Comparison of ENCODE assay signal across 28 mouse cellular contexts in genomic region chr15:80969371-80969770, GRCm38 (mm10).
"Had no signal": no experiment of that assay in that cellular context is flagged by ENCODE, and none has a peak within 500 bp of the region (broad histone marks: within the 10 kb centered on the region; RNA-seq: fewer than 3 reads in every experiment).

No protein-coding gene starts in this region.

- H3K27ac ChIP-seq: embryonic facial prominence, embryonic 10.5 days; embryonic facial prominence, embryonic 12.5 days; embryonic facial prominence, embryonic 13.5 days; embryonic facial prominence, embryonic 15.5 days; forebrain, embryonic 10.5 days; forebrain, embryonic 12.5 days; forebrain, embryonic 13.5 days; forebrain, embryonic 15.5 days; gastrocnemius, adult 2 months; heart, adult 2 months had no signal

- H3K9me3 ChIP-seq: embryonic facial prominence, embryonic 10.5 days; embryonic facial prominence, embryonic 12.5 days; embryonic facial prominence, embryonic 13.5 days; embryonic facial prominence, embryonic 15.5 days; forebrain, embryonic 10.5 days; forebrain, embryonic 12.5 days; forebrain, embryonic 13.5 days; forebrain, embryonic 15.5 days had no signal

- H3K4me2 ChIP-seq: embryonic facial prominence, embryonic 12.5 days; embryonic facial prominence, embryonic 13.5 days; embryonic facial prominence, embryonic 15.5 days; forebrain, embryonic 12.5 days; forebrain, embryonic 13.5 days; forebrain, embryonic 15.5 days had no signal

- H3K4me3 ChIP-seq: embryonic facial prominence, embryonic 10.5 days; embryonic facial prominence, embryonic 12.5 days; embryonic facial prominence, embryonic 13.5 days; embryonic facial prominence, embryonic 15.5 days; erythroblast, embryonic 14.5 days; forebrain, embryonic 10.5 days; forebrain, embryonic 12.5 days; forebrain, embryonic 13.5 days; forebrain, embryonic 15.5 days; gastrocnemius, adult 2 months; heart, adult 2 months had no signal

- DNase-seq: cerebellum, adult 8-10 months; cerebellum, adult 9-10 months; cerebellum, adult 9-11 months; cerebellum, postnatal 10 days; cerebellum, postnatal 14 days; cerebellum, postnatal 25 days; cerebellum, postnatal 36 days; embryo, embryonic 11 days; forebrain, postnatal 0 days; gastrocnemius, adult 2 months; gastrocnemius, postnatal 10 days; gastrocnemius, postnatal 14 days; gastrocnemius, postnatal 25 days; gastrocnemius, postnatal 36 days; heart, adult 11 months; heart, adult 18-20 months; heart, adult 2 months had no signal

- H3K9ac ChIP-seq: embryonic facial prominence, embryonic 12.5 days; embryonic facial prominence, embryonic 13.5 days; embryonic facial prominence, embryonic 15.5 days; forebrain, embryonic 12.5 days; forebrain, embryonic 13.5 days; forebrain, embryonic 15.5 days; forebrain, postnatal 0 days had no signal

- H3K27me3 ChIP-seq: embryonic facial prominence, embryonic 12.5 days; embryonic facial prominence, embryonic 13.5 days; embryonic facial prominence, embryonic 15.5 days; forebrain, embryonic 12.5 days; forebrain, embryonic 13.5 days; forebrain, embryonic 15.5 days had no signal

- H3K4me1 ChIP-seq: embryonic facial prominence, embryonic 10.5 days; embryonic facial prominence, embryonic 12.5 days; embryonic facial prominence, embryonic 13.5 days; embryonic facial prominence, embryonic 15.5 days; forebrain, embryonic 10.5 days; forebrain, embryonic 12.5 days; forebrain, embryonic 13.5 days; forebrain, embryonic 15.5 days had no signal

- ATAC-seq: forebrain, embryonic 13.5 days; forebrain, embryonic 14.5 days; forebrain, embryonic 15.5 days; forebrain, embryonic 16.5 days; forebrain, postnatal 0 days had no signal
